Mouse (Mus musculus): ENCODE measurements at regions not wholly inside any gene's neighbourhood (a gene's known extent, or its start where the extent isn't known, plus 50 kb on each side); places are given as distances from the start of the nearest gene placed in this dataset.

DNA sequence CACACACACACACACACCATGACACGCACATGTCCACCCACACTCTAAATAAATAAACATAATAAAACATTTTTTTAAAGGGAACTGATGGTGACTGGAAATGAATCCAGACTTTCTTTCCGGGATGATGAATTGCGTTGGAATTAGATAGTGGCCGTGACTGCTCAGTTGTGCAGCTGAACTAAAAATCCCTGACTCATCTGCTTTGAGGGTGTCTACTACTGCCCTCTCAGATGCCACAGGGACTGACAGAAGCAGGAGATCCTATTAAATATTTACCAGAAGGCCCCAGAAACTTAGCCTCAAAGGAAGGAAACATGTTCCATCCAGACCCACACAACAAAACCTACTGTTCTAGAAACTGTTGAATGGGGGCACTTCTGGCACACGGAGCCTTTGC lies 65.7 kb downstream of the Polr2m start:
- TF ChIP-seq POLR2A (IDR thresholded peaks at IDR 0.05; ENCODE audit: borderline replicate concordance, insufficient read depth, low read length), result no peak
- no peak for TF ChIP-seq CTCF (IDR thresholded peaks at IDR 0.05; ENCODE audit: borderline replicate concordance, insufficient read depth, low read depth, low read length)
- no peaks in the 10 kb centered on the region for H3K27me3 ChIP-seq (ENCODE audit: control insufficient read depth, insufficient read depth, low read length)
- no peak overlapping the region for H3K27ac ChIP-seq (ENCODE audit: insufficient read depth, low read length)
- WGBS, result 88% methylated on average over 5 of the region's 5 CpGs
- no peak overlapping the region for H3K4me3 ChIP-seq (replicated peaks; ENCODE audit: insufficient read depth, low read depth, low read length)
- no peaks in the 10 kb centered on the region for H3K4me1 ChIP-seq (ENCODE audit: control insufficient read depth, insufficient read depth, low read length)
- no peak for DNase-seq

DNA sequence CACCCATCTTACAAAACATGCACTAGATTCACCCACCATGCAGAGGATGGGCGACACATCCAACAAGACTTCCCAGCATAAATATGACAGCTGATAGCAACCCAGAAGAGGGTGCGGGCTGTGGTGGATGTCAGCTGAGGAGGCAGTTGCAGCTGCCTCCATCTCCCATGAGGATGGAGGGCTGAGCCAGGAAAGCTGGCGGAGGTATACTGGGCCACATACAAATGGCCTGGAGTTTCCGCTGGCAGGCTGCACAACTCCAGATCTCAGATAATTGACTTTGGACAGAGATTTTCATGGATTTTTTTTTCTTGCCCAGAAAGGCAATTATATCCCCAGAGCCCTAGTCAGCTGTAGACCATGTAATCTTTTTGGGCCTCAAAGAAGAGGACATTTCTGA lies 67.2 kb downstream of the Polr2m start:
- DNase-seq, result no peak
- TF ChIP-seq CTCF (IDR thresholded peaks at IDR 0.05; ENCODE audit: borderline replicate concordance, insufficient read depth, low read depth, low read length) (no peak), POLR2A (IDR thresholded peaks at IDR 0.05; ENCODE audit: borderline replicate concordance, insufficient read depth, low read length) (no peak)
- Histone ChIP-seq H3K4me3 (replicated peaks; ENCODE audit: insufficient read depth, low read depth, low read length) (no peak overlapping the region), H3K4me1 (ENCODE audit: control insufficient read depth, insufficient read depth, low read length) (no peaks in the 10 kb centered on the region), H3K27me3 (ENCODE audit: control insufficient read depth, insufficient read depth, low read length) (no peaks in the 10 kb centered on the region), H3K27ac (ENCODE audit: insufficient read depth, low read length) (no peak overlapping the region)
- 35% methylated on average over 4 of the region's 4 CpGs for WGBS

DNA sequence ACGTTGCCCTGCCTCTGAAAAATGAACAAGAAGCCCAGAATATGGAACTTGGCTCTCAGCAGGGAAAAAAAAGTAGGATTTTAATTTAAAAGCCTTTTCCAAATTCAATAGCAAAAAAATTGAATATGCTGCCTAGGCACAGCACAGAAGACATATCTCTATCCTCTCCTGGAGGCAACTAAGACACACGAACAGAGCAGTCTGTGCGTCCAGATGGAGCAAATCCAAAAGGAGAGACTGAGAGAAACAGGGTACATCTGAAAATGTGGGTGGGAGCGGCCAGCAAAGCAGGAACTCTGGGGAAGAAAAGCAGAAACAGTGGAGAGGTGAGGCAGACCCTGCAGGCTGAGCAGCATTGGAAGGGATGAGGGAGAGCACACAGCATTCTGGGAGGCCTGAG lies 68.5 kb downstream of the Polr2m start:
- no peak overlapping the region for H3K4me3 ChIP-seq (replicated peaks; ENCODE audit: insufficient read depth, low read depth, low read length)
- H3K27ac ChIP-seq (ENCODE audit: insufficient read depth, low read length), result no peak overlapping the region
- no peaks in the 10 kb centered on the region for H3K4me1 ChIP-seq (ENCODE audit: control insufficient read depth, insufficient read depth, low read length)
- H3K27me3 ChIP-seq (ENCODE audit: control insufficient read depth, insufficient read depth, low read length), result no peaks in the 10 kb centered on the region
- no peak for DNase-seq
- WGBS, result 62% methylated on average over 4 of the region's 4 CpGs
- no peak for TF ChIP-seq CTCF (IDR thresholded peaks at IDR 0.05; ENCODE audit: borderline replicate concordance, insufficient read depth, low read depth, low read length)
- no peak for TF ChIP-seq POLR2A (IDR thresholded peaks at IDR 0.05; ENCODE audit: borderline replicate concordance, insufficient read depth, low read length)

GRCm38 (mm10) chr9:71411171-71411570 lies 74.6 kb downstream of the Polr2m start:
- DNase-seq, result no peak
- H3K4me1 ChIP-seq (ENCODE audit: control insufficient read depth, insufficient read depth, low read length), result no peaks in the 10 kb centered on the region
- WGBS, result 76% methylated on average over 1 of the region's 1 CpGs

GRCm38 (mm10) chr9:71409925-71410324 lies 75.8 kb downstream of the Polr2m start:
- no peak for TF ChIP-seq POLR2A (IDR thresholded peaks at IDR 0.05; ENCODE audit: borderline replicate concordance, insufficient read depth, low read length)
- no peak for TF ChIP-seq CTCF (IDR thresholded peaks at IDR 0.05; ENCODE audit: borderline replicate concordance, insufficient read depth, low read depth, low read length)
- Histone ChIP-seq H3K27me3 (ENCODE audit: control insufficient read depth, insufficient read depth, low read length) (no peaks in the 10 kb centered on the region), H3K4me1 (ENCODE audit: control insufficient read depth, insufficient read depth, low read length) (no peaks in the 10 kb centered on the region), H3K4me3 (replicated peaks; ENCODE audit: insufficient read depth, low read depth, low read length) (no peak overlapping the region), H3K27ac (ENCODE audit: insufficient read depth, low read length) (no peak overlapping the region)
- 91% methylated on average over 1 of the region's 1 CpGs for WGBS
- no peak for DNase-seq

More at GRCm38 (mm10) chr9:71411171-71411570, 74.6 kb downstream of the Polr2m start:
- TF ChIP-seq POLR2A (IDR thresholded peaks at IDR 0.05; ENCODE audit: borderline replicate concordance, insufficient read depth, low read length) (no peak), CTCF (IDR thresholded peaks at IDR 0.05; ENCODE audit: borderline replicate concordance, insufficient read depth, low read depth, low read length) (no peak)
- no peaks in the 10 kb centered on the region for H3K27me3 ChIP-seq (ENCODE audit: control insufficient read depth, insufficient read depth, low read length)
- no peak overlapping the region for H3K4me3 ChIP-seq (replicated peaks; ENCODE audit: insufficient read depth, low read depth, low read length)
- no peak overlapping the region for H3K27ac ChIP-seq (ENCODE audit: insufficient read depth, low read length)

- 54% methylated on average over 5 of the region's 5 CpGs for WGBS
- Histone ChIP-seq H3K27ac (ENCODE audit: insufficient read depth, low read length) (no peak overlapping the region), H3K27me3 (ENCODE audit: control insufficient read depth, insufficient read depth, low read length) (no peaks in the 10 kb centered on the region), H3K4me1 (ENCODE audit: control insufficient read depth, insufficient read depth, low read length) (no peaks in the 10 kb centered on the region), H3K4me3 (replicated peaks; ENCODE audit: insufficient read depth, low read depth, low read length) (no peak overlapping the region)
- no peak for TF ChIP-seq POLR2A (IDR thresholded peaks at IDR 0.05; ENCODE audit: borderline replicate concordance, insufficient read depth, low read length)
- TF ChIP-seq CTCF (IDR thresholded peaks at IDR 0.05; ENCODE audit: borderline replicate concordance, insufficient read depth, low read depth, low read length), result no peak
- no peak for DNase-seq
Measured at GRCm38 (mm10) chr9:71408946-71409345, 76.8 kb downstream of the Polr2m start.

- no peak for DNase-seq
- Histone ChIP-seq H3K4me3 (replicated peaks; ENCODE audit: insufficient read depth, low read depth, low read length) (no peak overlapping the region), H3K4me1 (ENCODE audit: control insufficient read depth, insufficient read depth, low read length) (no peaks in the 10 kb centered on the region), H3K27me3 (ENCODE audit: control insufficient read depth, insufficient read depth, low read length) (no peaks in the 10 kb centered on the region), H3K27ac (ENCODE audit: insufficient read depth, low read length) (no peak overlapping the region)
- 60% methylated on average over 8 of the region's 8 CpGs for WGBS
- no peak for TF ChIP-seq POLR2A (IDR thresholded peaks at IDR 0.05; ENCODE audit: borderline replicate concordance, insufficient read depth, low read length)
- TF ChIP-seq CTCF (IDR thresholded peaks at IDR 0.05; ENCODE audit: borderline replicate concordance, insufficient read depth, low read depth, low read length), result no peak
Measured at GRCm38 (mm10) chr9:71404396-71405135, 81.2 kb downstream of the Polr2m start.

GRCm38 (mm10) chr9:71401667-71402066 lies 84.1 kb downstream of the Polr2m start:
- Histone ChIP-seq H3K27ac (ENCODE audit: insufficient read depth, low read length) (no peak overlapping the region), H3K4me1 (ENCODE audit: control insufficient read depth, insufficient read depth, low read length) (no peaks in the 10 kb centered on the region), H3K4me3 (replicated peaks; ENCODE audit: insufficient read depth, low read depth, low read length) (no peak overlapping the region), H3K27me3 (ENCODE audit: control insufficient read depth, insufficient read depth, low read length) (no peaks in the 10 kb centered on the region)
- DNase-seq, result no peak
- 67% methylated on average over 1 of the region's 1 CpGs for WGBS
- no peak for TF ChIP-seq POLR2A (IDR thresholded peaks at IDR 0.05; ENCODE audit: borderline replicate concordance, insufficient read depth, low read length)
- TF ChIP-seq CTCF (IDR thresholded peaks at IDR 0.05; ENCODE audit: borderline replicate concordance, insufficient read depth, low read depth, low read length), result no peak
